Mouse (Mus musculus) hindbrain, embryonic 16.5 days (tissue): ENCODE results near the gene Ddt. TPM values are rescaled to one million over a fixed set of nuclear protein-coding genes. Genes with fewer than 3 reads are reported as not detected.

ENCODE experiments used
- ATAC-seq: fragments of 200-750 bp; cut with Nextera tagmentation; 2 replicates; pipeline ENCODE4 v1.8.0; 2017; ENCODE audit warnings: moderate TSS enrichment, moderate library complexity
- H3K27ac ChIP-seq: fragments of 300-500 bp; sonication (generic); 2 replicates; pipeline ENCODE4 v1.5.1; 2014; ENCODE audit warnings: low read depth, mild to moderate bottlenecking, control low read depth, low read length, moderate library complexity
- H3K27me3 ChIP-seq: fragments of 300-500 bp; sonication (generic); replicated peaks from 2 replicates; pipeline ENCODE4 v1.6.1; 2014; ENCODE audit warnings: low read length; ENCODE audit not compliant: control insufficient read depth, insufficient read depth
- H3K36me3 ChIP-seq: fragments of 300-500 bp; sonication (generic); 2 replicates; pipeline ENCODE4 v1.6.1; 2014; ENCODE audit warnings: mild to moderate bottlenecking, low read length, moderate library complexity, mixed read lengths; ENCODE audit not compliant: control insufficient read depth, insufficient read depth
- H3K4me1 ChIP-seq: fragments of 300-500 bp; sonication (generic); 2 replicates; pipeline ENCODE4 v1.6.1; 2014; ENCODE audit warnings: low read depth, low read length; ENCODE audit not compliant: control insufficient read depth, insufficient read depth
- H3K4me2 ChIP-seq: fragments of 300-500 bp; sonication (generic); 2 replicates; pipeline ENCODE4 v1.6.1; 2014; ENCODE audit warnings: mild to moderate bottlenecking, low read length, control low read depth, moderate library complexity
- H3K4me3 ChIP-seq: fragments of 300-500 bp; sonication (generic); 2 replicates; pipeline ENCODE4 v1.5.1; 2014; ENCODE audit warnings: mild to moderate bottlenecking, low read length, control low read depth, moderate library complexity
- H3K9ac ChIP-seq: fragments of 300-500 bp; sonication (generic); 2 replicates; pipeline ENCODE4 v1.6.1; 2014; ENCODE audit warnings: low read depth, mild to moderate bottlenecking, control low read depth, low read length, moderate library complexity
- H3K9me3 ChIP-seq: fragments of 300-500 bp; sonication (generic); 2 replicates; pipeline ENCODE4 v1.6.1; 2014; ENCODE audit warnings: mild to moderate bottlenecking, low read length, moderate library complexity; ENCODE audit not compliant: control insufficient read depth
- WGBS: fragments of 180-500 bp; shearing (Covaris S2); extraction: QIAGEN DNeasy Blood & Tissue Kit; methylation state at CpG from one replicate; pipeline ENCODE4 v1.1.7; 2014; 5-methylcytosine and 5-hydroxymethylcytosine counted together
- polyA plus RNA-seq: library from polyadenylated mRNA; unstranded; fragments of >200 nt; fragmentation: Nextera tagmentation; extraction: Ambion mirVana; gene quantifications from 2 replicates; pipeline ENCODE4 v1.2.1, GENCODE M21; 2015

The Ddt gene
- polyA plus RNA-seq, 1 experiment from 2014 or later: 89.1 TPM

DNA sequence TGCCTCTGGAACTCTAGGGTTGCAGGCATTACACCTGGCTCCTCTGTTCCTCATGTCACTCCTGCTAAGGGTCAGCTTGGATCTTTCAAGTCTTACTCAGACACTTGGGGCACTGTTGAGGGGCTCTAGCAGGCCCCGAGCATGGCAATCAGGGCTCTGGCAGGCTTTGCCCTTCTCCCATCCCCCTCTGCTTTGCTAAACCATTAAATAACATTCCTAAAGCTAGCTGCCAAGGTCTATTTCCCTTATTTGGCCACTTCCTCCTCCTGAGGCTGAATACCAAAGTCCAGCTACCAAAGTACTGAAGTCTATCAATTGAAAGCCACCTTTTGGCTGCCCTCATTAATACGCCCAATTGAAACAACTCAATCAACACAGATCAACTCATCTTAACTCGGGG lies 21.7 kb upstream of the Ddt start:
- Histone ChIP-seq H3K27ac (no peak overlapping the region), H3K36me3 (no peaks in the 10 kb centered on the region), H3K4me1 (peaks cover 6% of the 10 kb centered on the region), H3K4me3 (no peak overlapping the region), H3K9ac (no peak overlapping the region), H3K4me2 (no peak overlapping the region), H3K9me3 (no peaks in the 10 kb centered on the region), H3K27me3 (no peaks in the 10 kb centered on the region)
- WGBS: 30% methylated on average over 3 of the region's 3 CpGs
- ATAC-seq: no peak

DNA sequence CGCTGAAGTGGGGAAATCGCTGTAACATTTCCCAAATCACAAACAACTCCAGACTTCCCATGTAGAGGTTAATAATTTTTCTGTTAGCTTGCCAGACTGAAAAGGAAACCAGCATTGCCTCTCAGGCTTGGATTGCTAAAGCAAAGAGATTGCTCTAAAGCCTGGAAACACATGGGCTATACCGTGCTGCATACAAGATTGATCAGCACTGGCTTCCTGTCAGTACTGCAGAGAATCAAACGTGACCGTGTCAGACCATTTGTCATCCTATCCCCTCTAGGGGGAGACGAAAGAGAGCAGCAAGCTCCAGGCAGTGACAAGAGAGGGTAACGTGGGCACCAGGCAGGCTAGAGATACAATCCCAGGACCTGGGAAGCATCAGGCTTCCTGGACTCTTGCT lies 17.6 kb upstream of the Ddt start:
- Histone ChIP-seq H3K27ac (no peak overlapping the region), H3K4me2 (no peak overlapping the region), H3K4me3 (no peak overlapping the region), H3K9ac (peak overlapping the region; percentile 41; the same call in 1 of the 2 replicates), H3K27me3 (no peaks in the 10 kb centered on the region), H3K9me3 (no peaks in the 10 kb centered on the region), H3K36me3 (no peaks in the 10 kb centered on the region), H3K4me1 (no peaks in the 10 kb centered on the region)
- WGBS: 17% methylated on average over 7 of the region's 7 CpGs
- ATAC-seq: 0 out of 2 replicates have a peak, but pooled peaks have one; percentile 24

DNA sequence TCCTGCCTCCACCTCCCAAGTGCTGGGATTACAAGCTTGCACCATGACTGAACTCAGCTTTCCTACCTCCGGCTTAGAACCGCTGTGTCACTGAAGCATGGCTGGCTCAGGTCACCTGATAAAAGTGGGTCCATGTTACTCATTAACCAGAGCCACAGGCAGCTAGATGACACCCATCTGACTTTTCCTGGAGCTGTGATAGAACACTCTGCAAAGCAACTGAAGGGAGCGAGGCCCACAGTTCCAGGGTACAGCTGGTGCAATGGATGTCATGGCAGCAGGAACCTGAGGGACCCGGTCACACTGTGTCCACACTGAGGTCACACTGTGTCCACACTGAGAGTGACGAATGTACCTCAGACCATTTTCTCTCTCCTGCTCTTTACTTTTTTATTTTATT lies 16.6 kb upstream of the Ddt start:
- Histone ChIP-seq H3K27ac (no peak overlapping the region), H3K9ac (no peak overlapping the region), H3K4me2 (no peak overlapping the region), H3K9me3 (no peaks in the 10 kb centered on the region), H3K4me1 (no peaks in the 10 kb centered on the region), H3K36me3 (no peaks in the 10 kb centered on the region), H3K4me3 (no peak overlapping the region), H3K27me3 (no peaks in the 10 kb centered on the region)
- WGBS: 90% methylated on average over 5 of the region's 5 CpGs
- no peak for ATAC-seq

DNA sequence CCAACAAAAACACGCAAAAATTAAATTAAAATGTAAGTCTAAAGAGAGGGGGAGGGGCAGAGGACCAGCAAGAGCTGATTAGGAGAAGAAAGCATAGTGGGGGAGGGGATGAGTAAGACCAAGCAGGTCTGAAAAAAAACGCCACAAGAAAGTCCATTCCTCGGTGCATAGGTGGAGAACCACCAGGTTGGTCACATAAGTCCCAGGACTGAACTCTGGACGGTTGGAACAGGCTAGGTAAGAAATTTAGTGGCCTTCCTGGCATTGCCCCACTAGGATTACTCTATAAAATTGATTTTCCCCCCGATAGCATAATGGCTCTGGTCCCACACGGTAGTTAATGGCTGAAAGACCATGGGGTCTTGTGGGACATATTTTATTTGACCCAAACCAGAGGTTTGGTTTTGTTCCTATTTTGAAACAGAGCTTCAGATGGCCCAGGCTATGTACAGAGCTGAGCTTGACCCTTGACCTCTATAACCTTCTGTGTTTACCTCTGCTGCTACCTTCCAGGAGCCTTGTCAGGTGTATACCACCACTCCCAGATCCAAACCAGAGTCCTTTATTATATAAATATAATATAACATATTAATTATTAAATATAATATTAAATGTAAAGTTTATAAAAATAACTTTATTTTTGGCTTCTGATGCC lies 16.0 kb upstream of the Ddt start:
- H3K4me2 ChIP-seq: no peak overlapping the region
- no peaks in the 10 kb centered on the region for H3K27me3 ChIP-seq
- no peak overlapping the region for H3K27ac ChIP-seq
- no peak overlapping the region for H3K9ac ChIP-seq
- H3K36me3 ChIP-seq: no peaks in the 10 kb centered on the region
- H3K4me3 ChIP-seq: no peak overlapping the region
- no peaks in the 10 kb centered on the region for H3K4me1 ChIP-seq
- WGBS: 82% methylated on average over 6 of the region's 6 CpGs
- no peak for ATAC-seq
- no peaks in the 10 kb centered on the region for H3K9me3 ChIP-seq

DNA sequence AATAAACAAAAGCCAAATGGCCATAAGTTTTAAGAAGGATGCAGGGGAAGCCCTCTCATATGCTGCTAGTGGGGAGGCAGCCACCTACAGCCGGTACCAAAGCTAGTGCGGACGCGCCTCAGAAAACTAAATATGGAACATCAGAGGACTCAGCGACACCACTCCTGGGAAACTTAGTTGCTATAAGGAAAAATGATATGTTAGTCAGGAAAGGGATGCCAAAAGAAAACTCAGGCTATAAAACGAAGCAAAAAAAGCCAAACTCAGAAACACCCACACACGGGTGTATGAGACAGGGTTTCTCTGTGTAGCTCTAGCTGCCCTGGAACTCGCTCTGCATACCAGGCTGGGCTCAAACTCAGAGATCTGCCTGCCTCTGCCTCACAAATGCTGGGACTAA lies 15.1 kb upstream of the Ddt start:
- no peak overlapping the region for H3K27ac ChIP-seq
- no peak for ATAC-seq
- H3K9me3 ChIP-seq: no peaks in the 10 kb centered on the region
- WGBS: 95% methylated on average over 8 of the region's 8 CpGs
- H3K9ac ChIP-seq: no peak overlapping the region
- H3K36me3 ChIP-seq: no peaks in the 10 kb centered on the region
- H3K4me3 ChIP-seq: no peak overlapping the region
- no peak overlapping the region for H3K4me2 ChIP-seq
- H3K27me3 ChIP-seq: no peaks in the 10 kb centered on the region
- H3K4me1 ChIP-seq: no peaks in the 10 kb centered on the region

DNA sequence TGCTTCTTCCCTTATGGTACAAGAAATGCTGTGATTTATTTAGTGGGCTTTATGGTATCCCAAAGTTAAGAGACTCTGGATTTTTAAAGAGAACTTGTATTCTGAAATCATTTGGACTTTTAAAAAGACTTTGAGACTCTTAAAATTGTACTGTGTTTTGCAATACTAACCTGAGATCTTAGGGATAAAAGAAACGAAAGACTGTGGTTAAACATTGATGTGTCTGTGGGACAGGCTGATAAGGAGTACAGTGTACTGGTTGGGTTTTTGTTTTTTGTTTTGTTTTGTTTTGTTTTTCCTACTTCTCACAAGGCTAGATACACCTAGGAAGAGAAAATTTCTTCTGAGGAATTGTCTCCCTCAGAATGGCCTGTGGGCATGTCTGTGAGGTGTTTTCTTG lies 12.2 kb upstream of the Ddt start:
- Histone ChIP-seq H3K4me3 (no peak overlapping the region), H3K4me2 (no peak overlapping the region), H3K27me3 (peaks cover 7% of the 10 kb centered on the region), H3K27ac (no peak overlapping the region), H3K9me3 (no peaks in the 10 kb centered on the region), H3K4me1 (peaks cover 5% of the 10 kb centered on the region), H3K36me3 (no peaks in the 10 kb centered on the region), H3K9ac (no peak overlapping the region)
- 70% methylated on average over 1 of the region's 1 CpGs for WGBS
- no peak for ATAC-seq

DNA sequence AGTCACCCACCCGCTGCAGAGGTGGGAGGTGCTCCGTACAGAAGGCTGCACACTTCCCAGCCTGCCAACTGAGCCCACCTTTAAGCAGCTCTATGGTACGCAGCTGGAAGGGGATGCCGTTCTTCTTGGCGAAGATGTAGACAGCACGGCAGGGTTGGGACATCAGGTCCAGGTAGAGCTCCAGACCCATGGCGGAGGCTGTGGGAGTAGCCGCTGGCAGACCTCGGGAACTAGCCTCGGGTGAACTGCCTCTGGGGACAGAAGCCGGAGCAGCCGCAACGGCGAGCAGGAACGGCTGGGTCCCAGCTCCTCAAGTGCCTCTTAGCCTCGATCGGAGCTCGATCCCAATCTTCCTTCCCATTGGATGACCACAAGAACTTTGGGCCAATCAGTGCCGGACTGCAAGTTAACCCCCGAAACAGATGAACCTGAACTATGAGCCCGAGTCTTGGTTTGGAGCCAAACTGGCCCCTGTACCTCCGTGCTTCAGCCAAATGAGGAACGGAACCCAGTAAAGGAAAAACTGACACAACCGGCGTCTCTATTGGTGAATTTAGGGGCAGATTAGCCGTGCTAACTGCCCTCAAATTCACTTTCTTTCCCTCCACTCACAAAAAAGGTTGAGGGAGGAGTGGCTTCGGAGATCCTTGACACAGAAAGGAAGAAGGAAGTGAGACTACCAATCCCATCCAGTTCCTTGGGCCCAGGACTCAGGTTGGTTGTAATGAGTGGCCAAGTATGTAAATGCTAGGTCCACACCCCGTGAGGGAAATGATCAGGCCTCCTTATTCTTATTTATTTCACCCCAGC lies 7.8 kb upstream of the Ddt start, which contains the start of the genes Gm20441 and Gstt3:
Gm20441 (minus strand) TSS at position 186 of the 810 bp plus-strand sequence.
Gstt3 (minus strand) TSS at position 646 of the 810 bp plus-strand sequence.
- H3K4me2 ChIP-seq: peak within 1 kb of the TSS; percentile 70

DNA sequence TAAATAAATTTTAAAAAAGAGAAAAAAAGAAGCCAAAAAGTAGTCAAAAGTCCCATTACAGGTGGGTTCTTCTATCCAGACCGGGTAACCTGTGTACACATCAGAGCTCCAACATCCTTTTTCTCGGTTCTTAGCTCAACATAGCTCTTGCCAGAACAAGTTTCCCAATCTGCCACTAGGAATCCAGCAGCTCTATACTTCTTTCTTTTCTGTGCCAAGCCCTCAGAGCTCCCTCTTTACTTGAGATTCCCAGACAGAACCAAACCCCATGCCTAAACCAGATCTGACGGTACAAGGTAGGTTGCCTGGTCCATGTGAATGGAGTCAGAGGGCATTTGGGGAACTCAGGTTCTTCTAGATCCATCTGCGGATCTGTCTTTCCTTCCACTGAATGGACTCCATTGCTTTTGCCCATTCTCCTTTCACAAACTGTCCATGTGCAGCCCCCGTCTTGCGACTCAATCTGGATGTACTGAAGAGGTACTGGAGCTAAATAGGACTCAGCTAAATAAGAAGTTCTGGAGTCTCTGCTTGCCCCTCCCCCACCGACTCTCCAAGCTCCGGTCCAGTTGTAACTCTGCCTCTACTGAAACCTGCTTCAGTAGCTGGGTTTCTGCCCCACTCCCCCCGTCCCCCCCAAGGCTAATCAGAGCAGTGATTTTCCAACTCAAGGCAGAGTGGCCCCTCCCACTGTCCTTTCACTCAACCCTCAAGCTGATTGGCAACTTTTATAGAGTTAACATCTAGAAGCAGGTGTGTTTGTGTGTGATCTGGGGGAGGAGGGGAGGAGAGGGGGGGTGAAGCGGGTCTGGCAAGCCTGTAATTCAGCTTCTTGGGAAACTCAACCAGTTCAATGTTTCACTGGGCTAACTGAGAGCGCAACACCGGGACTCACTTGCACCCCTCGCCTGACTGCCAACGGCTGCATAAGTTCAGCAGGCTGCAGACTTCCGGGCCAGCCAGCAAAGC lies 6.3 kb upstream of the Ddt start:
- peaks cover 16% of the 10 kb centered on the region for H3K27me3 ChIP-seq
- 41% methylated on average over 15 of the region's 15 CpGs for WGBS

More for the DNA sequence above, 7.8 kb upstream of the Ddt start, which contains the start of the genes Gm20441 and Gstt3:
- H3K9me3 ChIP-seq: no peaks in the 10 kb centered on the region
- under 1% methylated on average over 28 of the region's 28 CpGs for WGBS
- H3K4me1 ChIP-seq: peaks cover 6% of the 10 kb centered on the region
- no peaks in the 10 kb centered on the region for H3K36me3 ChIP-seq
- H3K9ac ChIP-seq: peak within 1 kb of the TSS; percentile 47
- H3K27me3 ChIP-seq: peaks cover 16% of the 10 kb centered on the region
- no peak for ATAC-seq
- H3K27ac ChIP-seq: no peak within 1 kb of the TSS
- peak within 1 kb of the TSS; percentile 39 for H3K4me3 ChIP-seq

More for the DNA sequence above, 6.3 kb upstream of the Ddt start:
- Histone ChIP-seq H3K9ac (no peak overlapping the region), H3K27ac (no peak overlapping the region), H3K9me3 (no peaks in the 10 kb centered on the region), H3K4me2 (no peak overlapping the region), H3K4me1 (peaks cover 6% of the 10 kb centered on the region), H3K36me3 (no peaks in the 10 kb centered on the region), H3K4me3 (no peak overlapping the region)
- no peak for ATAC-seq
